Mouse (Mus musculus) CH12.LX (cell line): ENCODE results near the gene Prss8. TPM values are rescaled to one million over a fixed set of nuclear protein-coding genes. Genes with fewer than 3 reads are reported as not detected.

Experiments
- DNase-seq: peaks from one replicate; pipeline ENCODE4 v3.0.0-alpha.2; 2013; ENCODE audit errors: extremely low read depth
- H3K27ac ChIP-seq: 2 replicates; pipeline ENCODE4 v1.5.1; 2012; ENCODE audit warnings: low read depth, mild to moderate bottlenecking, control low read depth, moderate library complexity; ENCODE audit not compliant: insufficient read depth
- H3K27me3 ChIP-seq: replicated peaks from 2 replicates; pipeline ENCODE3; 2012; ENCODE audit warnings: inconsistent platforms
- H3K36me3 ChIP-seq, 2 experiments: replicated peaks in 1 of 2; 2 replicates each; pipeline versions ENCODE3 to v1.6.1; 2012; ENCODE audit warnings: inconsistent platforms in 1 of 2, low read length in 1 of 2, mild to moderate bottlenecking in 1 of 2, mixed read lengths in 1 of 2, moderate library complexity in 1 of 2; ENCODE audit not compliant: control insufficient read depth in 1 of 2, insufficient read depth in 1 of 2
- H3K4me1 ChIP-seq, 2 experiments: 2 replicates each; pipeline ENCODE4 v1.6.1; 2012; ENCODE audit warnings: inconsistent platforms in 1 of 2, moderate library complexity in 1 of 2; ENCODE audit not compliant: insufficient read depth in 2 of 2, control insufficient read depth in 1 of 2
- H3K4me2 ChIP-seq: 2 replicates; pipeline ENCODE4 v1.6.1; 2012; ENCODE audit warnings: low read depth, mild to moderate bottlenecking, control low read depth; ENCODE audit not compliant: poor library complexity, insufficient read depth, severe bottlenecking
- H3K4me3 ChIP-seq, 3 experiments: fragments of 150-350 bp in 1 of 3; sonication (generic) in 1 of 3; replicated peaks in 1 of 3; 2 replicates each; pipeline versions ENCODE3 to v1.5.1; 2011 to 2012; ENCODE audit warnings: low read depth in 2 of 3, low read length in 2 of 3, mild to moderate bottlenecking in 2 of 3, moderate library complexity in 2 of 3, control low read depth in 1 of 3, improper control_type of control experiment in 1 of 3, inconsistent platforms in 1 of 3, mixed read lengths in 1 of 3; ENCODE audit not compliant: poor library complexity in 1 of 3
- H3K79me2 ChIP-seq: replicated peaks from 2 replicates; pipeline ENCODE4 v1.6.1; 2012; ENCODE audit warnings: mild to moderate bottlenecking, moderate library complexity; ENCODE audit not compliant: control insufficient read depth, poor library complexity, insufficient read depth, severe bottlenecking; ENCODE audit errors: extremely low read depth
- H3K9ac ChIP-seq: 2 replicates; pipeline ENCODE4 v1.6.1; 2012; ENCODE audit warnings: low read depth, mild to moderate bottlenecking, control low read depth, moderate library complexity; ENCODE audit not compliant: insufficient read depth
- H3K9me3 ChIP-seq: replicated peaks from 2 replicates; pipeline ENCODE3; 2012; ENCODE audit warnings: low read length, inconsistent platforms, mixed read lengths
- BHLHE40 ChIP-seq: IDR thresholded peaks from 2 replicates; pipeline ENCODE4 v1.6.1; 2011; ENCODE audit warnings: mild to moderate bottlenecking, low read depth, low read length, improper control_type of control experiment
- CHD1 ChIP-seq: IDR thresholded peaks from 2 replicates; pipeline ENCODE4 v1.6.1; 2012; ENCODE audit warnings: low read depth, low read length, improper control_type of control experiment, inconsistent platforms
- CHD2 ChIP-seq: IDR thresholded peaks from 2 replicates; pipeline ENCODE4 v1.6.1; 2011; ENCODE audit warnings: low read length, improper control_type of control experiment
- E2F4 ChIP-seq: IDR thresholded peaks from 2 replicates; pipeline ENCODE4 v1.6.1; 2011; ENCODE audit warnings: low read depth, low read length, improper control_type of control experiment; ENCODE audit not compliant: insufficient replicate concordance
- ELF1 ChIP-seq: IDR thresholded peaks from 2 replicates; pipeline ENCODE4 v1.6.1; 2014; ENCODE audit warnings: low read depth, mild to moderate bottlenecking, inconsistent platforms, low read length, improper control_type of control experiment
- EP300 ChIP-seq: IDR thresholded peaks from 2 replicates; pipeline ENCODE4 v1.6.1; 2011; ENCODE audit warnings: low read length, improper control_type of control experiment
- HCFC1 ChIP-seq: IDR thresholded peaks from 2 replicates; pipeline ENCODE4 v1.6.1; 2012; ENCODE audit warnings: low read depth, mild to moderate bottlenecking, inconsistent platforms, low read length, improper control_type of control experiment
- JUND ChIP-seq: conservative IDR thresholded peaks from 2 replicates; pipeline ENCODE4 v1.6.1; 2011; ENCODE audit warnings: low read depth, low read length, improper control_type of control experiment
- MYC ChIP-seq: IDR thresholded peaks from 2 replicates; pipeline ENCODE4 v1.6.1; 2011; ENCODE audit warnings: low read depth, mild to moderate bottlenecking, improper control_type of control experiment, low read length
- NELFE ChIP-seq: IDR thresholded peaks from 2 replicates; pipeline ENCODE4 v1.6.1; 2011; ENCODE audit warnings: low read depth, low read length, improper control_type of control experiment
- NRF1 ChIP-seq: IDR thresholded peaks from 2 replicates; pipeline ENCODE4 v1.6.1; 2014; ENCODE audit warnings: low read depth, mild to moderate bottlenecking, inconsistent platforms, low read length, improper control_type of control experiment, moderate library complexity
- POLR2A ChIP-seq: IDR thresholded peaks from 2 replicates; pipeline ENCODE4 v1.6.1; 2011; ENCODE audit warnings: low read depth, mild to moderate bottlenecking, improper control_type of control experiment, low read length
- RAD21 ChIP-seq: IDR thresholded peaks from 2 replicates; pipeline ENCODE4 v1.6.1; 2011; ENCODE audit warnings: low read depth, mild to moderate bottlenecking, low read length, improper control_type of control experiment, moderate library complexity
- RCOR1 ChIP-seq: conservative IDR thresholded peaks from 2 replicates; pipeline ENCODE4 v1.6.1; 2012; ENCODE audit warnings: low read depth, mild to moderate bottlenecking, inconsistent platforms, low read length, improper control_type of control experiment
- SMC3 ChIP-seq: IDR thresholded peaks from 2 replicates; pipeline ENCODE4 v1.6.1; 2011; ENCODE audit warnings: low read depth, low read length, improper control_type of control experiment
- TBP ChIP-seq: conservative IDR thresholded peaks from 2 replicates; pipeline ENCODE4 v1.6.1; 2011; ENCODE audit warnings: low read depth, low read length, improper control_type of control experiment
- TCF12 ChIP-seq: IDR thresholded peaks from 2 replicates; pipeline ENCODE4 v1.6.1; 2014; ENCODE audit warnings: low read depth, mild to moderate bottlenecking, inconsistent platforms, low read length, improper control_type of control experiment
- UBTF ChIP-seq: IDR thresholded peaks from 2 replicates; pipeline ENCODE4 v1.6.1; 2012; ENCODE audit warnings: low read depth, mild to moderate bottlenecking, inconsistent platforms, low read length, improper control_type of control experiment, moderate library complexity
- USF2 ChIP-seq: conservative IDR thresholded peaks from 2 replicates; pipeline ENCODE4 v1.6.1; 2011; ENCODE audit warnings: low read depth, low read length, improper control_type of control experiment
- ZC3H11A ChIP-seq: IDR thresholded peaks from 2 replicates; pipeline ENCODE4 v1.6.1; 2012; ENCODE audit warnings: low read depth, mild to moderate bottlenecking, inconsistent platforms, low read length, improper control_type of control experiment
- ZNF384 ChIP-seq: IDR thresholded peaks from 2 replicates; pipeline ENCODE4 v1.6.1; 2012; ENCODE audit warnings: low read depth, low read length, improper control_type of control experiment, inconsistent platforms
- dilution Hi-C: fragments of 300-500 bp; cut with MboI; formaldehyde crosslinking; loops from 2 replicates; pipeline ENCODE4 v1.14.3; 2020; ENCODE audit warnings: low sequenced_read_pairs; ENCODE audit not compliant: extremely low pct_unique_long_range_greater_than_20kb, extremely low pct_ligation_motif_present
- in situ Hi-C: fragments of 300-500 bp; cut with MboI; formaldehyde crosslinking; loops from 3 replicates; pipeline ENCODE4 v1.14.3; 2019; ENCODE audit warnings: low sequenced_read_pairs, low pct_ligation_motif_present, low pct_unique_long_range_greater_than_20kb, mixed read lengths
- polyA plus RNA-seq: library from polyadenylated mRNA; unstranded; fragments of >175 nt; gene quantifications from 2 replicates; pipeline ENCODE4 v1.2.1, GENCODE M21; 2012; ENCODE audit warnings: low read depth; ENCODE audit not compliant: insufficient read length
- total RNA-seq, 2 experiments: library from RNA; depleted of rRNA; stranded (reverse); fragments of 300-350 nt in 1 of 2; fragments of >200 nt in 1 of 2; gene quantifications; 2 replicates each; pipeline ENCODE4 v1.2.3; 2012 to 2014

The Prss8 gene
- total and polyA plus RNA-seq, 3 experiments = 0.08 TPM; not detected in 2

GRCm38 (mm10) chr7:127898179-127898956 lies 31.5 kb downstream of the Prss8 start:
- H3K4me1 ChIP-seq = peaks cover 0 to 2% of the 10 kb centered on the region in 2 experiments; a peak in 1 of 4 replicates
- peaks cover 0 to 13% of the 10 kb centered on the region in 2 experiments for H3K36me3 ChIP-seq
- TF ChIP-seq TBP (no peak), JUND (no peak), TCF12 (no peak), UBTF (no peak), MYC (no peak), NELFE (no peak), POLR2A (no peak)
- H3K9me3 ChIP-seq = peaks cover 3% of the 10 kb centered on the region
- no peaks in the 10 kb centered on the region for H3K79me2 ChIP-seq
- H3K27ac ChIP-seq = no peak overlapping the region
- dilution Hi-C loops = no loop called here
- no peak overlapping the region for H3K9ac ChIP-seq
- H3K4me2 ChIP-seq = no peak overlapping the region
- DNase-seq = no peak
- no peaks in the 10 kb centered on the region for H3K27me3 ChIP-seq
- in situ Hi-C loops = no loop called here
- H3K4me3 ChIP-seq = no peak overlapping the region

GRCm38 (mm10) chr7:127897542-127897941 lies 32.4 kb downstream of the Prss8 start:
- no peak overlapping the region for H3K9ac ChIP-seq
- H3K4me2 ChIP-seq = no peak overlapping the region
- no peaks in the 10 kb centered on the region for H3K79me2 ChIP-seq
- no peaks in the 10 kb centered on the region for H3K27me3 ChIP-seq
- peaks cover 0 to 20% of the 10 kb centered on the region in 2 experiments for H3K36me3 ChIP-seq
- in situ Hi-C loops = no loop called here
- TF ChIP-seq HCFC1 = no peak
- TF ChIP-seq ELF1 = no peak
- no peak for TF ChIP-seq TBP
- no peak for TF ChIP-seq USF2
- TF ChIP-seq ZNF384 = no peak
- no peak for TF ChIP-seq RAD21
- TF ChIP-seq CHD2 = no peak
- no peak for TF ChIP-seq ZC3H11A
- no peak for TF ChIP-seq EP300
- TF ChIP-seq NELFE = no peak
- no peak for TF ChIP-seq CHD1
- TF ChIP-seq TCF12 = no peak
- TF ChIP-seq JUND = no peak
- TF ChIP-seq POLR2A = no peak
- no peak for TF ChIP-seq UBTF
- TF ChIP-seq BHLHE40 = no peak
- no peak for TF ChIP-seq E2F4
- no peak for TF ChIP-seq RCOR1
- no peak for TF ChIP-seq SMC3
- no peak for TF ChIP-seq NRF1
- TF ChIP-seq, all 38 proteins: peak for 0
- no peak overlapping the region for H3K27ac ChIP-seq
- dilution Hi-C loops = no loop called here
- H3K4me3 ChIP-seq = no peak overlapping the region
- 0 out of 4 replicates have a peak, but pooled peaks cover 0 to 2% of the 10 kb centered on the region in 2 experiments for H3K4me1 ChIP-seq
- no peak for DNase-seq
- peaks cover 3% of the 10 kb centered on the region for H3K9me3 ChIP-seq
